Mouse (Mus musculus) mesoderm, embryonic 11.5 days (tissue): ENCODE data around the gene Tango2.

Experiments used
- DNase-seq: peaks from one replicate; pipeline ENCODE4 v3.0.0-alpha.2; 2012; ENCODE audit warnings: low read depth, low spot score

Tango2 gene

GRCm38 (mm10) chr16:18383045-18383726 is 35.3 kb upstream of the Tango2 start:
- DNase-seq: no peak

- peak; percentile 68 for DNase-seq
Measured at GRCm38 (mm10) chr16:18381621-18382258, 33.8 kb upstream of the Tango2 start.

- DNase-seq: peak; percentile 82
Measured at GRCm38 (mm10) chr16:18380495-18381063, 32.7 kb upstream of the Tango2 start.

- DNase-seq: no peak
Measured at GRCm38 (mm10) chr16:18379338-18380001, 31.6 kb upstream of the Tango2 start.

- no peak for DNase-seq
Measured at GRCm38 (mm10) chr16:18378489-18378888, 30.6 kb upstream of the Tango2 start.

GRCm38 (mm10) chr16:18377203-18377602 is 29.3 kb upstream of the Tango2 start:
- no peak for DNase-seq

GRCm38 (mm10) chr16:18376297-18376954 is 28.5 kb upstream of the Tango2 start:
- no peak for DNase-seq

GRCm38 (mm10) chr16:18373632-18374031 is 25.7 kb upstream of the Tango2 start:
- DNase-seq: no peak

GRCm38 (mm10) chr16:18370197-18370596 is 22.3 kb upstream of the Tango2 start:
- no peak for DNase-seq

- no peak for DNase-seq
Measured at GRCm38 (mm10) chr16:18366849-18367248, 18.9 kb upstream of the Tango2 start.

GRCm38 (mm10) chr16:18362948-18363347 is 15.0 kb upstream of the Tango2 start:
- DNase-seq: no peak

- no peak for DNase-seq
Measured at GRCm38 (mm10) chr16:18360151-18360805, 12.4 kb upstream of the Tango2 start.

- no peak for DNase-seq
Measured at GRCm38 (mm10) chr16:18357977-18358376, 10.1 kb upstream of the Tango2 start.

GRCm38 (mm10) chr16:18356961-18357360 is 9.1 kb upstream of the Tango2 start:
- no peak for DNase-seq

GRCm38 (mm10) chr16:18353106-18353505 is 5.2 kb upstream of the Tango2 start:
- no peak for DNase-seq

- peak; percentile 14 for DNase-seq
Measured at GRCm38 (mm10) chr16:18351313-18352055, 3.6 kb upstream of the Tango2 start.

GRCm38 (mm10) chr16:18349761-18350325 is 1.9 kb upstream of the Tango2 start:
- no peak for DNase-seq

GRCm38 (mm10) chr16:18348601-18349175 is 785 bp upstream of the Tango2 start:
- DNase-seq: peak; percentile 56

- peak; percentile 92 for DNase-seq
Measured at GRCm38 (mm10) chr16:18345243-18345642, 2.7 kb downstream of the Tango2 start.

- peak; percentile 96 for DNase-seq
Measured at GRCm38 (mm10) chr16:18343778-18344177, 4.1 kb downstream of the Tango2 start.
